Mouse (Mus musculus) brain, embryonic 14.5 days (tissue): ENCODE data around the gene Fam136a. TPM values are rescaled to one million over a fixed set of nuclear protein-coding genes. Genes with fewer than 3 reads are reported as not detected.
"Not testable (repeated sequence)": the region's sequence is repeated elsewhere in the genome, so short reads cannot be mapped to it uniquely, and the experiment has no call there.

Experiments used
- DNase-seq: peaks from one replicate; pipeline ENCODE4 v3.0.0-alpha.2; 2011; ENCODE audit warnings: low read depth
- CTCF ChIP-seq: fragments of 200-500 bp; IDR thresholded peaks from 2 replicates; pipeline ENCODE4 v1.5.1; 2012; ENCODE audit warnings: inconsistent platforms, mild to moderate bottlenecking, moderate library complexity, borderline replicate concordance; ENCODE audit not compliant: insufficient read depth, insufficient read length; ENCODE audit errors: extremely low read depth
- POLR2A ChIP-seq: fragments of 200-500 bp; IDR thresholded peaks from 2 replicates; pipeline ENCODE4 v1.6.1; 2012; ENCODE audit warnings: mild to moderate bottlenecking, inconsistent platforms, borderline replicate concordance; ENCODE audit not compliant: poor library complexity, insufficient read depth, insufficient read length, severe bottlenecking; ENCODE audit errors: extremely low read depth
- polyA plus RNA-seq: library from polyadenylated mRNA; depleted of rRNA; stranded (reverse); fragments of >200 nt; gene quantifications from 2 replicates; pipeline ENCODE4 v1.2.3, GENCODE M21; 2012

Gene Fam136a
- polyA plus RNA-seq, 1 experiment = 58.2 TPM

DNA sequence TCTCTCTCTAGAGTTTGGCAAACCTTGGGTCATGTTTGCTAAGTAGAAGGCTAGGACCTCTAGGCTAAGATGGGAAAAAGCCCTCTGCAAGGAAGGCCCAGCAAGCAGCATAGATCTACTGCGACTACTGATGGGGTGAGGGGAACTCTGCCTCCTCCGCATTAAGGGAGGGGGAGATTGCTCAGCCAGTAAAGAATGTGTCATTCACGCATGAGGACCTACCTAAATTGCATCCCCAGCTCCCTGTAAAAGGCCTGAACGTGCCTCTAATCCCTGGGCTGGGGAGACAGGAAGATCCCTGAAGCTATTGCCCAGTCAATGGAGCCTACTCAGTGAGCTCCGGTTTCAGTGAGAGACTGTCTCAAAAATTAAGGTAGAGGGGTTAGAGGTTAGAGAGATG lies 29.6 kb upstream of the Fam136a start:
- no peak for TF ChIP-seq POLR2A
- no peak for TF ChIP-seq CTCF
- DNase-seq = no peak

DNA sequence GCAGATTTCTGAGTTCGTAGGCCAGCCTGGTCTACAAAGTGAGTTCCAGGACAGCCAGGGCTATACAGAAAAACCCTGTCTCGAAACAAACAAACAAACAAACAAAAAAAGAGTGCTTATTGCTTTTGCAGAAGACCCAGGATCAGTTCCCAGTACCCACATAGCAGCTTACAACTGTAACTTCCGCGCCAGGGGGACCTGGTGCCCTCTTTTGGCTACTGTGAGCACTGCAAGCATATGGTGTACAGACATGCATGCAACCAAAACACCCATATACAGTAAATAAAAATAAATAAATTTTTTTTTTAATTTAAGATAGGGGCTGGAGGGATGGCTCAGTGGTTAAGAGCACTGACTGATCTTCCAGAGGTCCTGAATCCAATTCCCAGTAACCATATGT lies 29.1 kb upstream of the Fam136a start:
- not testable (repeated sequence) for DNase-seq

DNA sequence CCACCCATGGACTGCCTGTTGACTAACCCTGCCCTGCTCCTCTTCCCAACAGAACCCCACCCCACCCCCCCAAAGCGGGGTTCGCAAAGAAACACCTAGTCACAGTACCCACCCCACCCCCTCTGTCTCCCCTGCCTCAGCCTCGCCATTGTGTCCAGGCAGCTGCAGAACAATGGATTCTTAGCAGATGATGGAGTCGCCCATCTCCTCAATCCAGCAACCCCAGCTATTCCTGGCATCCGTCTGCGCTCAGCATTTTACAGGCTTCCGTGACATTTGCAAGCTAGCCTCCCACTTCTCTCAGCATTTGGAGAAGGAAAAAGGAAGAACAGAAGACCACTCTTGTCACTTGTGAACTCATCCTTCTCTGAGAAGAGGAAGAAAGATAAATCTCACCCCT lies 21.8 kb upstream of the Fam136a start:
- peak; percentile 37 for DNase-seq
- TF ChIP-seq POLR2A = no peak
- no peak for TF ChIP-seq CTCF

DNA sequence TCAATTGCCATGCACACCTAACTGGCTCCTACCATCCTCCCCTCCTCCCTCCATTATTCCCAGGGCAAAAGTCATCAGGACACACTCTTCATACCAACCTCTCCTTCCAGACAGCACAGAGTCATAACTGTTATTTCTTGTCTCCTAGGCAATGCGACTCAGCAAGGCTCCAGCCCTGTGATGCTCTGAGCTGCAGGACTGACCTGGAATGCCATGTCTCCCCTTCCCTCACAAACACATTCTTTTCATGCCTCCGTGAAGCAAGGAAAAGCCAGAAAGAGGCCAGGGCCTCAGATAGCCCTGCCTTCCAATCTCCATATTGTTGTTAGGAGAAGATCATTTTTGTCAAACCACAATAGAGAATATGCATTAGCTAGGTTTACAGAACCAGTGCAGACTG lies 19.4 kb upstream of the Fam136a start:
- no peak for DNase-seq
- TF ChIP-seq CTCF (no peak), POLR2A (no peak)

DNA sequence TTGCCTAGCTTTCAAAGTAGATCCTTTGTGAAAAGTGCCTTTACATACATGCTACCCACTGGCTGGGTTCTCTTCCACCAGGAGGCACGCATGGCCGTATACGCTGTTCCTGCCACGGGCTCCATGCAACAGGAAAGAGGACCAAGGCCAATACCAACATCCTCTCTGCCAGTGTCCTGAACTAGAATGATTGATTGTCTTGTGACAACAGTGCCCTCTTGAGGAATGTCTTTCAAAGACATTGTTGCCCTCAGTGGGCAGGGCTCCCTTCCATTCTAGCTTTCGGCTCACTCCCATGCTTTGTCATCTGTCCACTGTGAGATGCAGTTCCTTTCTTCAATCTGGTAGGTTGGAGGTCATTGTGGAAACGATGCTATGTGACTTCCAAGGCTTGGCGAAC lies 16.2 kb upstream of the Fam136a start:
- peak; percentile 53 for DNase-seq
- TF ChIP-seq POLR2A = no peak
- peak; percentile 38; the same call in 1 of the 2 replicates for TF ChIP-seq CTCF

DNA sequence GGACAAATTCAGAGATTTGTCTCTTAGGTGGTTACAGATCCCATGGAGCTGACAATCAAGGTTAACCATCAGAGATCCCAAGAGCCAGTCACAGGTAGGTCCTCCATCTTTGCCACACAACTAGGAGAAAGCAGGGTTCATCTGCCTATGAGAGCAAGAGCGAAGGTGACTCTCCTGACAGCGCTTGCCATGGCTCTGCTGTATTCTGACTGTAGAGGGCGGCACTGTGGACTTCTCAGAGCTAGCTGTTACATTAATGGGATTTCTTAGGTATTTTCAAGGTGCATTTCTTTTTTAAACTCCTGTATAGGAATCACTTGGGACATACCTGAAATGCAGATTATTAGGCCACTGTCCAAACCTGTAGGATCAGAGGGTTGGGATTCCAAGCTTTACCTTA lies 10.5 kb upstream of the Fam136a start:
- TF ChIP-seq CTCF (peak; percentile 9; the same call in 1 of the 2 replicates), POLR2A (no peak)
- no peak for DNase-seq

DNA sequence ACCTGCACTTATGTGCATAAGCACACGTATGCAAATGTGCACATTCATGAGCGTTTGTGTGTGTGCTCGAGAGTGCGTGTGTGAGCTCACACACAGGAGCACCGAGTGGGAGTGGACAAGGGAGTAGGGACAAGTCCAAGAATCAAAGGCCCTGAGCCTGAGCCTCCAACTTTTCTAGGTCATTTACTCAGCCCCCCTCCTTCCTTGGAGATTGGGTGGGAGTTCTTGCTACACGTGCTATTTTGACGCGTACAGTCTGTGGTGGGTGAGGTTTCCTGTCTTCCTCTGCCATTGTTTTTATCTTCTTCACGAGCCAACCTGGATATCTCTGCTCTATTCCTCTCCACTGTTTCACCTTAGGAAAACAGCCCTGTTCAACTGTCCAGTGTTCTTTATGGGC lies 8.5 kb upstream of the Fam136a start:
- DNase-seq = no peak
- no peak for TF ChIP-seq POLR2A
- TF ChIP-seq CTCF = no peak

DNA sequence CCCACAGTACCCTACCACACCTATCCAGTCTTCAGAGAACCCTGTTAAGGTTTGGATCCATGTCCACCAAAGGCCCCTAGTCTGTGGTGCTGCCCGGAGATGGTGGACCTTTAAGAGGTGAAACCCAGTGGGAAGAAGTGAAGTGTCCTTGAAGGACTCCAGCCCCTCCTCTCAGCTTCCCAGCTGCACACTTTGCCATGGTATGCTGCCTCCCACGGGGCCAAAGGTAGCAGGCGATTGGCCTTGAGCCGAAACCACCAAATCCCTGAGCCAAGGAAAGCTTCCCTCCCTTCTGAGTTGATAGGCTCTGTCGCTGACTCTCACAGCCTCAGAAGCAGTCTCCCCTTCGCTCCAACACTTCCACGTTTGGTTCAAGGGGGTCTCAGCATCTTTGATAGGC lies 4.8 kb upstream of the Fam136a start:
- no peak for TF ChIP-seq CTCF
- no peak for DNase-seq

DNA sequence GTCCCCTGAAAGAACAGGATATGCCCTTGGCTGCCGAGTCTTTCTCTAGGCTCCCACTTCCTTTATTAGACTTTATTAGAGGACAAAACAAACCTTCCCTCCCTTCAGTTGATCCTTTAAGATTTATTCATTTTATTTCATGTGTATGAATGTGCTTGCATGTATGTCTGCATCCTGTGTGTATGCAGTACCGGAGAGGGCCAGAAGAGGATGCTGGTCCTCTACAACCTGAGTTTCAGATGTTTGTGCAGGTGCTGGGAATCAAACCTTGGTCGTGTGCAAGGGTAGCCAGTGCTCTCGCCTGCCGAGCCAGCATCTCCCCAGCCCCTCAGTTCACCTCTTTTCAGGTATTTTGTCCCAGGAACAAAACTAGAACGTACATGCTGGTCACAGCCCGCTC lies 4.1 kb upstream of the Fam136a start:
- TF ChIP-seq CTCF (peak; percentile 26; the same call in 1 of the 2 replicates), POLR2A (no peak)
- no peak for DNase-seq

DNA sequence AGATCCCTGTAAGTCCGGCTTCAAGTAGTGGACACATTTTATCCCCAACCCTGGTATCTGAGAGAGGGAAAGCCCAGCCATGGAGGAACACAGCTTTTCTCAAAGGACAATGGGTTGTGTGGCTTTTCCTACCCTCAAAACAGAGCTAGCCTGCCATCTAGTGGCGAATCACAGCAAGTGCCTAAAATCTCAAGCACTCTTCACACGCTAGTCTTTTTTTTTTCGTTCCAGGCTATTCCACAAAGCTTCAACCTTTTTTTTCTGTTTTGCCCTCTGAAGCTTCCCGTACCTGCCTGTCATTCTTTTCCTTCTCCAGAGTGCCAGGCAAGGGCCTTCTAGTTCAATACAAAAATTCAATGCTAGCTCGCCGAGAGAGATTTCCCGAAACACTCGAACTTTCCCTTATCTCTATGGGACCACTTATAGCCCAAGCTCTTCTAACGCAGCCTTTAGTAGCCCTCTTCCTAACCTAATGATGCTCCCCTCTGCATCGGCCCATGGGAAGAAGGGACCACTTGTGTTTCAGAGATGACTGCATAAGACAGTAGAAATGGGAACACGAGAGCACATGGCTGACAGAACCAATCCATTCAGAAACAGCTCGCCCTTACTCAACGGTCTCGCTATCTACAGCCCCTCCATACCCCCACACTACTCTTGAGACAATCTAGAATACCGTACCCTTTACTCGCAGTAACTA lies 854 bp upstream of the Fam136a start:
- DNase-seq = peak; percentile 95

DNA sequence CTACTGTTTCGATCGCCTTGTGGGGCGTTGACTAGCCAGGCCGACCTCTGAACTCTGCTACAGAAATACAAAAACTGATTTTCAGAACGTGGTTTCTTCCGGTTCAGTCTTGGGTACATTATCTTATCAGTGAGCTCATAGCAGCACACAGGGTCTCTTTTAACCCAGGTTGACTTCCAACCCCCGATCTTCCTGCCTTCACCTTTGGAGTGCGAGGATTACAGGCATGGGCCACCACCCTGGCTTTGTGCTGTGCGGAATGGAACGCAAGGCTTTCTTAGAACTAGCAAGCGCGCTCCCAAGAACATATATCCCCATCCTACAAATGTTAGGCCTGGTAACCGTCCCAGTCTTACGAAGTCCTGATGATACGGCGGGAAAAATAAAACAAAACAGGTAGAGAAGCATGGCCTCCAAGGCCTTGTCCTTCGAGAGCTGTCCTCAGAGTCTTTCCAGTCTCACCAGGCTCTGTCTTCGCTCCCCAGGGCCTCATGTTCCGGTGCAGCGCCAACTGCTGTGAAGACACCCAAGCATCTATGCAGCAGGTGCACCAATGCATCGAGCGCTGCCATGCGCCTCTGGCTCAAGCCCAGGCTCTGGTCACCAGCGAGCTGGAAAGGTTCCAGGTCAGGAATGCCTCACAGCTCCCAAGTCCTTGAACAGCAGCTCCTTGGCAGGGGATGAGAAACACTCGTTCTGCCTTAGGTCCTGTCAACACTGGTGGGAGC lies 843 bp downstream of the Fam136a start:
- peak; percentile 68 for DNase-seq
- TF ChIP-seq POLR2A (no peak), CTCF (no peak)

More for the DNA sequence above, 854 bp upstream of the Fam136a start:
- TF ChIP-seq CTCF = peak; percentile 86; the same call in 1 of the 2 replicates
- TF ChIP-seq POLR2A = no peak

DNA sequence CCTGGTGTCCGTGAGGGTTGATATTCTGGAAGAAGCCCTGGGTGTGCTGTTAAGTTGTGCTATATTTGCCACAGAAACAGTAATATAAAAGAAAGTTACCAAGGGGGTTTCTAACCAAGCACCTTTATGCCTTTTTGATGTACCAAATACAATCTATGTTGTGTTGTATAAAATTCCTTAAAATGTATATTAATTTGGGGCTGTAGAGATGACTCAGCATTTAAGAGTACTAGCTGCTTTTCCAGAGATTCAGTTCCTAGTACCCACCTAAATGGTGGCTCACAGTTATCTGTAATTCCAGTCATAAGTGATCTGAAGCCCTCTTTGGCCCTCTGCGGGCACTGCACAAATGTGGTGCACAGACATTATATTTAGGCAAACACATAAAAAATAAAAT lies 1.4 kb downstream of the Fam136a start:
- TF ChIP-seq POLR2A (no peak), CTCF (no peak)
- DNase-seq = no peak
